Mouse (Mus musculus) ovary, postnatal 36 days (tissue): ENCODE measurements around the gene Cit.

Experiments
- DNase-seq: peaks from one replicate; pipeline ENCODE4 v3.0.0; 2022; ENCODE audit warnings: low spot score, mixed read lengths

Cit gene

GRCm38 (mm10) chr5:116045581-116045980 lies 200.5 kb downstream of the Cit start:
- no peak for DNase-seq

GRCm38 (mm10) chr5:116046246-116046645 lies 201.2 kb downstream of the Cit start:
- no peak for DNase-seq

- no peak for DNase-seq
These were observed 203.2 kb downstream of the Cit start for GRCm38 (mm10) chr5:116048321-116048720.

- DNase-seq = no peak
These were observed 204.7 kb downstream of the Cit start for GRCm38 (mm10) chr5:116049821-116050220.

GRCm38 (mm10) chr5:116052171-116052570 lies 207.1 kb downstream of the Cit start:
- DNase-seq = no peak

GRCm38 (mm10) chr5:116052826-116053225 lies 207.7 kb downstream of the Cit start:
- DNase-seq = no peak
